Mouse (Mus musculus) erythroblast, embryonic 14.5 days (primary cell): ENCODE data around the gene Bola2.

Experiments used
- GATA1 ChIP-seq: IDR thresholded peaks from 2 replicates; pipeline ENCODE4 v1.6.1; 2012; ENCODE audit warnings: low read length, inconsistent platforms, mixed read lengths
- TAL1 ChIP-seq: IDR thresholded peaks from 3 replicates; pipeline ENCODE4 v1.6.1; 2012; ENCODE audit warnings: low read length, inconsistent platforms, mixed read lengths

GRCm38 (mm10) chr7:126645708-126646107 is 49.5 kb upstream of the Bola2 start:
- TF ChIP-seq TAL1 (no peak), GATA1 (no peak)
